Comparison of ENCODE assay signal across 10 mouse cellular contexts in genomic region chr1:89968111-89968851, GRCm38 (mm10). TPM values are rescaled to one million over a fixed set of nuclear protein-coding genes. Genes with fewer than 3 reads are reported as not detected.
A peak's percentile ranks its signal among the peaks of the same experiment; 100 is the strongest.
DNase-seq lines count a peak whose midpoint lies in the region; ATAC-seq and TF ChIP-seq lines count a peak whose summit lies in the region.
"Had no signal": no experiment of that assay in that cellular context is flagged by ENCODE, and none has a peak within 500 bp of the region (broad histone marks: within the 10 kb centered on the region; RNA-seq: fewer than 3 reads in every experiment).

No protein-coding gene starts in this region.

- WGBS in heart, adult 2 months, result 1% methylated on average over 95 of the region's 95 CpGs
- under 1% methylated on average over 87 of the region's 95 CpGs for WGBS in forebrain, embryonic 13.5 days
- under 1% methylated on average over 93 of the region's 95 CpGs for whole genome bisulfite sequencing in intestine, embryonic 15.5 days
- WGBS in liver, embryonic 14.5 days (ENCODE audit: insufficient replicate concordance), result 2% methylated on average over 86 of the region's 95 CpGs
- 2% methylated on average over 95 of the region's 95 CpGs for WGBS in lung, adult 2 months

- peaks cover 3% of the 10 kb centered on the region; the same call in 1 of the 2 replicates for H3K27me3 ChIP-seq in heart, adult 2 months (ENCODE audit: control insufficient read depth, insufficient read depth, low read length)
- peaks cover 97% of the 10 kb centered on the region for H3K27me3 ChIP-seq in forebrain, embryonic 13.5 days
- peaks cover 42% of the 10 kb centered on the region for H3K27me3 ChIP-seq in intestine, embryonic 15.5 days (replicated peaks)
- H3K27me3 ChIP-seq in liver, embryonic 14.5 days (ENCODE audit: control insufficient read depth, insufficient read depth, low read length), result peaks cover 27% of the 10 kb centered on the region
- H3K27me3 ChIP-seq: CH12.LX had no signal

- no peak for TF ChIP-seq POLR2A in heart, adult 2 months (IDR thresholded peaks at IDR 0.05; ENCODE audit: insufficient read depth, low read depth, low read length)
- TF ChIP-seq POLR2A in lung, adult 2 months (IDR thresholded peaks at IDR 0.05; ENCODE audit: borderline replicate concordance, extremely low read depth, low read depth, low read length), result no peak

- DNase-seq in heart, adult 2 months, result peak; percentile 30 to 37
- DNase-seq in heart, adult 9 months (ENCODE audit: low spot score in 2 of 2), result no peak
- peak; percentile 88 for DNase-seq in brain, adult 2 months (ENCODE audit: low read depth, low spot score)
- no peak for DNase-seq in liver, embryonic 14.5 days (ENCODE audit: low read depth in 3 of 3, low spot score in 3 of 3)
- peak; percentile 70 for DNase-seq in right cerebral cortex, postnatal 4 days
- no peak for DNase-seq in lung, adult 2 months

- no peak for TF ChIP-seq CTCF in heart, adult 2 months (IDR thresholded peaks at IDR 0.05)
- no peak for TF ChIP-seq CTCF in liver, embryonic 14.5 days (IDR thresholded peaks at IDR 0.05; ENCODE audit: low read depth)
- TF ChIP-seq CTCF in lung, adult 2 months (IDR thresholded peaks at IDR 0.05; ENCODE audit: insufficient read depth, low read length), result no peak

- no peaks in the 10 kb centered on the region for H3K9me3 ChIP-seq in forebrain, embryonic 13.5 days (replicated peaks)
- H3K9me3 ChIP-seq in intestine, embryonic 15.5 days, result no peaks in the 10 kb centered on the region
- no peaks in the 10 kb centered on the region for H3K9me3 ChIP-seq in liver, embryonic 14.5 days (ENCODE audit: control insufficient read depth, low read length)

- H3K36me3 ChIP-seq in heart, adult 2 months (ENCODE audit: control insufficient read depth, insufficient read depth, low read length), result no peaks in the 10 kb centered on the region
- no peaks in the 10 kb centered on the region for H3K36me3 ChIP-seq in forebrain, embryonic 13.5 days (ENCODE audit: poor library complexity, severe bottlenecking)
- H3K36me3 ChIP-seq in intestine, embryonic 15.5 days, result no peaks in the 10 kb centered on the region
- H3K36me3 ChIP-seq in liver, embryonic 14.5 days (replicated peaks; ENCODE audit: control insufficient read depth, insufficient read depth, low read depth), result no peaks in the 10 kb centered on the region

- H3K4me1 ChIP-seq in heart, adult 2 months (ENCODE audit: control insufficient read depth, insufficient read depth, low read length), result no peaks in the 10 kb centered on the region
- peaks cover 13% of the 10 kb centered on the region for H3K4me1 ChIP-seq in forebrain, embryonic 13.5 days
- peaks cover 3% of the 10 kb centered on the region; the same call in 1 of the 2 replicates for H3K4me1 ChIP-seq in intestine, embryonic 15.5 days (replicated peaks)
- H3K4me1 ChIP-seq in liver, embryonic 14.5 days (replicated peaks; ENCODE audit: control insufficient read depth in 2 of 2, insufficient read depth in 2 of 2, low read length in 1 of 2), result no peaks in the 10 kb centered on the region
- H3K4me1 ChIP-seq in lung, adult 2 months (ENCODE audit: control insufficient read depth, insufficient read depth, low read length), result no peaks in the 10 kb centered on the region

- H3K9ac ChIP-seq in heart, adult 2 months (ENCODE audit: low read depth, low read length), result peak overlapping the region; percentile 45
- peak overlapping the region; percentile 65 for H3K9ac ChIP-seq in forebrain, embryonic 13.5 days
- H3K9ac ChIP-seq in intestine, embryonic 15.5 days, result peak overlapping the region; percentile 41
- H3K9ac ChIP-seq in liver, embryonic 14.5 days (replicated peaks), result no peak overlapping the region

- H3K4me2 ChIP-seq in forebrain, embryonic 13.5 days, result peak overlapping the region; percentile 92
- peak overlapping the region; percentile 98 for H3K4me2 ChIP-seq in intestine, embryonic 15.5 days (replicated peaks)
- peak overlapping the region; percentile 21 for H3K4me2 ChIP-seq in liver, embryonic 14.5 days (ENCODE audit: low read depth)

- ATAC-seq in forebrain, embryonic 13.5 days, result peak; percentile 65
- peak; percentile 77 for ATAC-seq in intestine, embryonic 15.5 days
- ATAC-seq in liver, embryonic 14.5 days (ENCODE audit: insufficient read depth), result no peak

- no peak overlapping the region for H3K27ac ChIP-seq in heart, adult 2 months
- no peak overlapping the region for H3K27ac ChIP-seq in forebrain, embryonic 13.5 days
- no peak overlapping the region for H3K27ac ChIP-seq in intestine, embryonic 15.5 days
- no peak overlapping the region for H3K27ac ChIP-seq in liver, embryonic 14.5 days

- peak overlapping the region; percentile 24; the same call in 1 of the 2 replicates for H3K4me3 ChIP-seq in heart, adult 2 months
- peak overlapping the region; percentile 56 for H3K4me3 ChIP-seq in forebrain, embryonic 13.5 days
- peak overlapping the region; percentile 56 for H3K4me3 ChIP-seq in intestine, embryonic 15.5 days (replicated peaks)
- H3K4me3 ChIP-seq in liver, embryonic 14.5 days (ENCODE audit: insufficient read depth in 1 of 2, low read depth in 2 of 2, low read length in 2 of 2), result peak overlapping the region; percentile 14 to 15; a peak in 3 of 4 replicates
- no peak overlapping the region for H3K4me3 ChIP-seq in lung, adult 2 months (replicated peaks; ENCODE audit: extremely low read depth, low read depth, low read length)

- H3K79me2 ChIP-seq in heart, adult 2 months (replicated peaks; ENCODE audit: control insufficient read depth, insufficient read depth, low read length), result no peaks in the 10 kb centered on the region

- no peak for TF ChIP-seq EP300 in heart, adult 2 months (IDR thresholded peaks at IDR 0.05; ENCODE audit: insufficient read depth, low read depth, low read length)
- TF ChIP-seq EP300 in liver, embryonic 14.5 days (IDR thresholded peaks at IDR 0.05; ENCODE audit: low read depth), result no peak

- intact Hi-C loops in heart, adult 2 months (cut with DNase I), result no loop called here

RNA-seq across cellular contexts. Expression of gene Gbx2, which starts 37.3 kb away (rescaled TPM):
- total RNA-seq in heart, adult 2 months (2021), result under 1 TPM; 0.18 to 0.21 TPM
- polyA plus RNA-seq in heart, adult 2 months (2012; rRNA removed), result 0.12 and 0.14 TPM in 2 replicates
- polyA plus RNA-seq in forebrain, embryonic 13.5 days (2015; fragmentation: Nextera tagmentation; extraction: Ambion mirVana), result 18.7 and 29.4 TPM in 2 replicates
- polyA plus RNA-seq in intestine, embryonic 15.5 days (2015; fragmentation: Nextera tagmentation; extraction: Ambion mirVana), result 0.09 and 0.15 TPM in 2 replicates
- 0.55 and 0.73 TPM in 2 replicates for polyA plus RNA-seq in liver, embryonic 14.5 days (2012; rRNA removed)
- 0.58 and 0.63 TPM in 2 replicates for polyA plus RNA-seq in liver, embryonic 14.5 days (2014; fragmentation: Nextera tagmentation; extraction: Ambion mirVana)
- polyA plus RNA-seq in lung, adult 2 months (2012; rRNA removed), result 0.06 TPM in 1 of 2 replicates, not detected in the other
- total RNA-seq: CH12.LX; heart, adult 18-20 months had no signal

RNA-seq across cellular contexts. Expression of gene Asb18, which starts 46.2 kb away (rescaled TPM):
- total RNA-seq in heart, adult 2 months (2021), result 10 to 100 TPM; 20.7 to 22.9 TPM
- 35.3 and 38.2 TPM in 2 replicates for polyA plus RNA-seq in heart, adult 2 months (2012; rRNA removed)
- polyA plus RNA-seq in forebrain, embryonic 13.5 days (2015; fragmentation: Nextera tagmentation; extraction: Ambion mirVana), result 0.14 and 0.19 TPM in 2 replicates
- polyA plus RNA-seq in intestine, embryonic 15.5 days (2015; fragmentation: Nextera tagmentation; extraction: Ambion mirVana), result 0.04 TPM in 1 of 2 replicates, not detected in the other
- not detected in 2 replicates for polyA plus RNA-seq in liver, embryonic 14.5 days (2012; rRNA removed)
- polyA plus RNA-seq in liver, embryonic 14.5 days (2014; fragmentation: Nextera tagmentation; extraction: Ambion mirVana), result not detected in 2 replicates
- 0.25 and 1.4 TPM in 2 replicates for polyA plus RNA-seq in lung, adult 2 months (2012; rRNA removed)
- total RNA-seq: CH12.LX had no signal

Comparison
In these comparisons a context has a peak if more than half of its experiments do, and no peak if none do; other contexts are left out.
1. DNase-seq: peak in heart, adult 2 months (2 of 2), brain, adult 2 months (single experiment) and right cerebral cortex, postnatal 4 days (single experiment); none in heart, adult 9 months (0 of 2), liver, embryonic 14.5 days (0 of 3) and lung, adult 2 months (single experiment).
2. H3K4me2 ChIP-seq: peak in every context shown above with its lines; median percentile 98 in intestine, embryonic 15.5 days; 92 in forebrain, embryonic 13.5 days; 21 in liver, embryonic 14.5 days.
3. RNA of gene Gbx2, which starts 37.3 kb away (polyA plus RNA-seq): 18.7 to 29.4 TPM in forebrain, embryonic 13.5 days; 0.55 to 0.73 TPM in liver, embryonic 14.5 days, 0.09 to 0.15 TPM in intestine, embryonic 15.5 days, 0.12 to 0.14 TPM in heart, adult 2 months and 0.06 TPM in lung, adult 2 months; every median in the first group is over 10 times any median in the second.
4. RNA of gene Asb18, which starts 46.2 kb away (polyA plus RNA-seq): 35.3 to 38.2 TPM in heart, adult 2 months; 0.25 to 1.4 TPM in lung, adult 2 months, 0.14 to 0.19 TPM in forebrain, embryonic 13.5 days, 0.04 TPM in intestine, embryonic 15.5 days and not detected in liver, embryonic 14.5 days; every median in the first group is over 10 times any median in the second.